11 mouse cellular contexts compared by ENCODE assay signal in genomic region chr11:109032729-109033128, GRCm38 (mm10).
A peak's percentile ranks its signal among the peaks of the same experiment; 100 is the strongest.
DNase-seq lines count a peak whose midpoint lies in the region; ATAC-seq and TF ChIP-seq lines count a peak whose summit lies in the region.
"Had no signal": no experiment of that assay in that cellular context is flagged by ENCODE, and none has a peak within 500 bp of the region (broad histone marks: within the 10 kb centered on the region; RNA-seq: fewer than 3 reads in every experiment).

No protein-coding gene starts in this region.

- H3K4me2 ChIP-seq in hindbrain, postnatal 0 days (ENCODE audit: low read depth, low read length) = no peak overlapping the region
- H3K4me2 ChIP-seq in kidney, embryonic 14.5 days (replicated peaks; ENCODE audit: low read depth, low read length) = no peak overlapping the region
- H3K4me2 ChIP-seq: liver, embryonic 15.5 days; stomach, embryonic 15.5 days had no signal

- H3K4me3 ChIP-seq in hindbrain, postnatal 0 days (ENCODE audit: low read length) = no peak overlapping the region
- H3K4me3 ChIP-seq in kidney, embryonic 14.5 days (ENCODE audit: low read length) = no peak overlapping the region
- no peak overlapping the region for H3K4me3 ChIP-seq in limb, embryonic 10.5 days
- H3K4me3 ChIP-seq: liver, embryonic 15.5 days; stomach, embryonic 15.5 days had no signal

- peak; percentile 56 for DNase-seq in testis, postnatal 10 days (ENCODE audit: low spot score)
- no peak for DNase-seq in testis, postnatal 14 days (ENCODE audit: low spot score)
- DNase-seq in hindbrain, postnatal 0 days (ENCODE audit: low spot score) = peak; percentile 87
- peak; percentile 62 to 84 for DNase-seq in lung, postnatal 4 days
- no peak for DNase-seq in spleen, adult 12 weeks (ENCODE audit: low spot score)
- no peak for DNase-seq in limb, embryonic 10.5 days (ENCODE audit: low spot score)
- no peak for DNase-seq in gastrocnemius, postnatal 25 days

- peak overlapping the region; percentile 54; the same call in 1 of the 2 replicates for H3K27ac ChIP-seq in hindbrain, postnatal 0 days
- H3K27ac ChIP-seq in kidney, embryonic 14.5 days (ENCODE audit: low read depth, low read length) = no peak overlapping the region
- no peak overlapping the region for H3K27ac ChIP-seq in limb, embryonic 10.5 days
- H3K27ac ChIP-seq: liver, embryonic 15.5 days; stomach, embryonic 15.5 days had no signal

- 19% methylated on average over 6 of the region's 6 CpGs for WGBS in hindbrain, postnatal 0 days
- WGBS in kidney, embryonic 14.5 days = 53% methylated on average over 6 of the region's 6 CpGs
- WGBS in limb, embryonic 10.5 days = 53% methylated on average over 6 of the region's 6 CpGs

- no peak overlapping the region for H3K9ac ChIP-seq in hindbrain, postnatal 0 days (replicated peaks; ENCODE audit: low read length)
- no peak overlapping the region for H3K9ac ChIP-seq in kidney, embryonic 14.5 days (ENCODE audit: low read depth, low read length)
- H3K9ac ChIP-seq: liver, embryonic 15.5 days; stomach, embryonic 15.5 days had no signal

- peaks cover 3% of the 10 kb centered on the region; the same call in 1 of the 2 replicates for H3K4me1 ChIP-seq in hindbrain, postnatal 0 days (ENCODE audit: insufficient read depth, low read length)
- H3K4me1 ChIP-seq in kidney, embryonic 14.5 days (ENCODE audit: control insufficient read depth, insufficient read depth, low read length) = no peaks in the 10 kb centered on the region
- peaks cover 7% of the 10 kb centered on the region for H3K4me1 ChIP-seq in limb, embryonic 10.5 days
- H3K4me1 ChIP-seq: liver, embryonic 15.5 days; stomach, embryonic 15.5 days had no signal

- TF ChIP-seq CTCF in hindbrain, postnatal 0 days (IDR thresholded peaks at IDR 0.05; ENCODE audit: low read depth) = no peak

- H3K36me3 ChIP-seq in hindbrain, postnatal 0 days (ENCODE audit: insufficient read depth, low read length) = no peaks in the 10 kb centered on the region
- H3K36me3 ChIP-seq in kidney, embryonic 14.5 days (ENCODE audit: control insufficient read depth, insufficient read depth, low read length) = no peaks in the 10 kb centered on the region
- H3K36me3 ChIP-seq in limb, embryonic 10.5 days = no peaks in the 10 kb centered on the region
- H3K36me3 ChIP-seq: liver, embryonic 15.5 days; stomach, embryonic 15.5 days had no signal

- peak; percentile 87 for ATAC-seq in hindbrain, postnatal 0 days
- ATAC-seq in kidney, embryonic 14.5 days (ENCODE audit: low FRiP score, low TSS enrichment) = no peak
- ATAC-seq: Patski had no signal

- no peaks in the 10 kb centered on the region for H3K9me3 ChIP-seq in hindbrain, postnatal 0 days (ENCODE audit: low read length)
- no peaks in the 10 kb centered on the region for H3K9me3 ChIP-seq in kidney, embryonic 14.5 days (ENCODE audit: control insufficient read depth, low read length)
- H3K9me3 ChIP-seq in limb, embryonic 10.5 days (replicated peaks) = no peaks in the 10 kb centered on the region
- H3K9me3 ChIP-seq: liver, embryonic 15.5 days; stomach, embryonic 15.5 days had no signal

- no peaks in the 10 kb centered on the region for H3K27me3 ChIP-seq in hindbrain, postnatal 0 days (ENCODE audit: insufficient read depth, low read length)
- H3K27me3 ChIP-seq in kidney, embryonic 14.5 days (ENCODE audit: control insufficient read depth, insufficient read depth, low read length) = no peaks in the 10 kb centered on the region
- peaks cover 8% of the 10 kb centered on the region; the same call in 1 of the 2 replicates for H3K27me3 ChIP-seq in limb, embryonic 10.5 days (ENCODE audit: low read depth, poor library complexity, severe bottlenecking)
- H3K27me3 ChIP-seq: liver, embryonic 15.5 days; stomach, embryonic 15.5 days had no signal

Comparison
In these comparisons a context has a peak if more than half of its experiments do, and no peak if none do; other contexts are left out.
1. DNase-seq: peak in testis, postnatal 10 days (single experiment), hindbrain, postnatal 0 days (single experiment) and lung, postnatal 4 days (2 of 2); none in testis, postnatal 14 days (single experiment), spleen, adult 12 weeks (single experiment), limb, embryonic 10.5 days (single experiment) and gastrocnemius, postnatal 25 days (single experiment).